Mouse (Mus musculus) heart, adult 2 months (tissue): ENCODE data around the gene Lgals2.

Source experiments
- CTCF ChIP-seq: fragments of 200-600 bp; IDR thresholded peaks from 2 replicates; pipeline ENCODE4 v1.8.1; 2022; ENCODE audit warnings: antibody characterized with exemption, mild to moderate bottlenecking, moderate library complexity
- EP300 ChIP-seq: fragments of 200-500 bp; IDR thresholded peaks from 2 replicates; pipeline ENCODE4 v1.6.1; 2011; ENCODE audit warnings: low read depth, low read length, control low read depth; ENCODE audit not compliant: insufficient read depth
- POLR2A ChIP-seq: fragments of 200-500 bp; IDR thresholded peaks from 2 replicates; pipeline ENCODE4 v1.6.1; 2011; ENCODE audit warnings: mild to moderate bottlenecking, low read depth, low read length, control low read depth; ENCODE audit not compliant: insufficient read depth

GRCm38 (mm10) chr15:78833582-78833981 lies 21.7 kb downstream of the Lgals2 start:
- TF ChIP-seq EP300 (no peak), POLR2A (no peak), CTCF (no peak)
